Mouse (Mus musculus): ENCODE data around the gene Arfgap3. TPM values are rescaled to one million over a fixed set of nuclear protein-coding genes. Genes with fewer than 3 reads are reported as not detected.

Gene Arfgap3
- polyA plus RNA-seq (2014; fragmentation: Illumina TruSeq; extraction: RNeasy Lipid Tissue Mini Kit (QIAGEN cat#74804); ENCODE audit: low read depth, low replicate concordance): 34.5 TPM

DNA sequence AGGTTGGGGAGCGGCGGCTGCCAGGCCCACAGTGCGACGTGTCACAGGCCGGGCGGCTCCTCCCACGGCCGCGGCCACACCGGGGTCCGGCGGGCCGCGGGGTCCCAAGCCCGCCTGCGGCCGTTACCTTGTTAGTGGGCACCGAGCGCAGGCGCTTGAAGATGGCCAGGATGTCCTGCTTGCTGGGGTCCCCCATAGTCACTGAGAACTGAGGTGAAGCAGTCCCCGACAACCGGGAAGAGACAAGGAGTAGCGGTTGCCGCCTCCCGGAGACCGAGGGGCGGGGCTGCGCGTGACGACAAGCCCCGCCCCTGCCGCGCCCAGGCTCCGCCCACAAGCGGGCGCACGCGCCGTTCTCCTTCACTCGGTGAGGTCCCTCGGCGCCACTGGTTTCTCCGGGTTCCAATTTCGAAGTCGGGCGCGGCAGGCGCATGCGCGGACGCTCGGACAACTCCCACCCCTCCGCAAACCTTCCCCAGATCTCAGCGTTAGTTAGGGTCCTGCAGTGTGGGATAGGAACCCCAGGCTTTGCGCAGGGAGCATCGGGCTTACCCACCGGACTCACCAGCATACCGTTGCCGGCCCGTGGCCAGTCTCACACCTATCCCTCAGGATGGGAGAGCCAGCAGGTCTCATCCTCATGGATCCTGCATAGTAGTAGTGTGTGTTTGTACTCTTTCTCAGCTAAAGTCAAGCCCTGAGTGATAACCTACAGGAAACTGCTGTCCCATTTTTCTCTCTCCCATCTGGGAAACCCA lies at the start of gene Arfgap3:
TSS of gene Arfgap3 (minus strand) at position 294 of the 758 bp plus-strand sequence.

DNA sequence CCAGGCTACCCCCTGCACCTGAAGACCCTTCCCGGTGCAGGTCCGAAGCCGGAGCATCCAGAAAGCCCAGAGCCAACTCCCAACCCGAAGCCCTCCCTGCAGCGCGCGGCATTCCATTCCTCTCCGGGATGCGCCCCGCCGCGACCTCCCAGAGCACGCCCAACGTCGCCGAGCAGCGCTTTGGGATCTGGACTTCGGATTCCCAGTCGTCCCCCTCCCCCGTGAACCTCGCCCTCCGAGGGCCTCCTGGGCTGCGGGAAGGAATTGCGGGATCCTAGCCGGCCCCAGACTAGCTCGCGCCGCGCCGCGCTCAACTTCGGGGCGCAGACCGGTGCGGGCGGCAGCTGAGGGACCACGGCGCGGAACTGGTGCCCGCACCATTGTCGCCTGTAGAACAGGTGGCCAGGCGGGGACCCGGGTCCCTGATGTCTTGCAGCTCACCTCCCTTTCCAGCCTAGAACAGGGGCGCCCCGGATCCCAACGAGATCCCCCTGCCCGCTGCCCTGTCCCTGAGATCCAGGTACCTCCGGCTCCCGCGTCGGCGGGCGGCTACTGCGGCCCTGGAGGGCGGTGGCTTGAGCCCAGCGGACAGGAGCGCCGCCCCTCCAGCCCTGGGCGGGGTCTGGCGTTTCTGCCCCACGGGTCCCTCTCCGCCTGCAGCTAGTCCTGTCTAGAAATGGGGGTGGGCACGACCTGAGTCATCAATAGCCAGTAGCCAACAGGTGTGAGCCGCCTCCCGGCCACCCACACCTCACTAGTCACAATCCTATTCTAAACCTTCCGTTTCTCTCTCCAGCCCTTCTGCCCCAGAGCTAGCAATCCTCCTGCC lies 98.7 kb downstream of the Arfgap3 start, which contains the start of gene A4galt:
TSS of gene A4galt (minus strand) at position 599 of the 829 bp plus-strand sequence.

Other genes with a start within 250 kb of the Arfgap3 start
- gene Rrp7a, start 227.4 kb downstream of the Arfgap3 start, polyA plus RNA-seq (2014; fragmentation: Illumina TruSeq; extraction: RNeasy Lipid Tissue Mini Kit (QIAGEN cat#74804); ENCODE audit: low read depth, low replicate concordance): 1.6 TPM
- gene Poldip3, start 200.9 kb downstream of the Arfgap3 start, polyA plus RNA-seq (2014; fragmentation: Illumina TruSeq; extraction: RNeasy Lipid Tissue Mini Kit (QIAGEN cat#74804); ENCODE audit: low read depth, low replicate concordance): 15.1 TPM
- 10.7 TPM for gene Cyb5r3, start 177.7 kb downstream of the Arfgap3 start, polyA plus RNA-seq (2014; fragmentation: Illumina TruSeq; extraction: RNeasy Lipid Tissue Mini Kit (QIAGEN cat#74804); ENCODE audit: low read depth, low replicate concordance)
- 0.25 TPM for gene A4galt, start 98.5 kb downstream of the Arfgap3 start, polyA plus RNA-seq (2014; fragmentation: Illumina TruSeq; extraction: RNeasy Lipid Tissue Mini Kit (QIAGEN cat#74804); ENCODE audit: low read depth, low replicate concordance)
- gene Pacsin2, start 114.4 kb upstream of the Arfgap3 start, polyA plus RNA-seq (2014; fragmentation: Illumina TruSeq; extraction: RNeasy Lipid Tissue Mini Kit (QIAGEN cat#74804); ENCODE audit: low read depth, low replicate concordance): 39.6 TPM
- gene Ttll1, start 160.6 kb upstream of the Arfgap3 start, polyA plus RNA-seq (2014; fragmentation: Illumina TruSeq; extraction: RNeasy Lipid Tissue Mini Kit (QIAGEN cat#74804); ENCODE audit: low read depth, low replicate concordance): 11.8 TPM
- 0.78 TPM for gene Bik, start 176.6 kb upstream of the Arfgap3 start, polyA plus RNA-seq (2014; fragmentation: Illumina TruSeq; extraction: RNeasy Lipid Tissue Mini Kit (QIAGEN cat#74804); ENCODE audit: low read depth, low replicate concordance)
- 0.28 TPM for gene Tspo, start 213.3 kb upstream of the Arfgap3 start, polyA plus RNA-seq (2014; fragmentation: Illumina TruSeq; extraction: RNeasy Lipid Tissue Mini Kit (QIAGEN cat#74804); ENCODE audit: low read depth, low replicate concordance)
- 5.5 TPM for gene Mcat, start 213.5 kb upstream of the Arfgap3 start, polyA plus RNA-seq (2014; fragmentation: Illumina TruSeq; extraction: RNeasy Lipid Tissue Mini Kit (QIAGEN cat#74804); ENCODE audit: low read depth, low replicate concordance)
- gene Ttll12, start 244.9 kb upstream of the Arfgap3 start, polyA plus RNA-seq (2014; fragmentation: Illumina TruSeq; extraction: RNeasy Lipid Tissue Mini Kit (QIAGEN cat#74804); ENCODE audit: low read depth, low replicate concordance): 0.62 TPM